Mouse (Mus musculus) leukemia stem cell, adult 10-12 weeks (primary cell): Measurements from ENCODE around the gene Olfr573-ps1. TPM values are rescaled to one million over a fixed set of nuclear protein-coding genes. Genes with fewer than 3 reads are reported as not detected.

Source experiments
- polyA plus RNA-seq: library from polyadenylated mRNA; stranded (reverse); fragments of >175 nt; gene quantifications from 2 replicates; pipeline ENCODE4 v1.2.3, GENCODE M21; 2012; ENCODE audit warnings: low replicate concordance

Olfr573-ps1 gene
- 0.21 TPM in 1 of 2 replicates, not detected in the other for polyA plus RNA-seq

DNA sequence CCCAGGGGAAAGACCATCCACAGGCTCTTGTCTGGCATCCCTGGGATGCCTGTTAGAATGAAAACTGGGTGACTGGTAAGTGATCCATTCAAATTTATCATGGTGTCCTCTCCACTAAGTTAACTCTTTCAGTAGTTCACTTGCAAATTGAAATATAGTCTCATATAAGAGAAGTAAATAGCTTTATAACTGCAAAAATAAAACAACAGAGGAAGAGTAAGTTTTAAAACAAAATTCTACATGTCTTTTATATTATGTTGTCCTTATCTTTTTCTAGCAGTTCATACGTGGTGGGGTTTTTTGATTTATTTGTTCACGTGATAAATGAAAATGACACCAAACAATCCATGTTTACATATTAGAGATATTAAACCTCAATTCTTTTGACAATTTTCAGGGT, at the start of gene Olfr573-ps1:
TSS of gene Olfr573-ps1 (minus strand) at position 101 of the 400 bp plus-strand sequence.

DNA sequence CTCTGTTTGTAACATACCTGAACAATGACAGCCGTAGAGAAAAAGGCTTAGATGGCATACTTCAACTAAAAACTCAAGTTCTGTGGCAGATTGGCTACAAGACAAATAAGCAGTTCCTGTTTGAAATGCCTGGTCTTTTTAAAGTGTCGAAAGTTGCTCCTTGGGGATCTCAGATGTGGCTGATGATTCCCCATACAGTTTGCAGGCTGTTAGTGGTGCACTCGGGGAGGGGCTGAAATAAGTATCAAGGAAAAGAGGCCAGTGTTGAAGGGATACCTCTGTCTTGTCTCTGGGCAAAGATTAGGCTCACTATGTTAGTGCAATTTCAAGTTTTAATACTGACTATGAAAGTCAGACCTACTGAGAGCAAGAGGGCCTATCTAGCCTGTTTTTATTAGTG, 46.8 kb upstream of the Olfr573-ps1 start, which contains the start of gene Olfr578:
TSS of gene Olfr578 (minus strand) at position 101 of the 400 bp plus-strand sequence.

DNA sequence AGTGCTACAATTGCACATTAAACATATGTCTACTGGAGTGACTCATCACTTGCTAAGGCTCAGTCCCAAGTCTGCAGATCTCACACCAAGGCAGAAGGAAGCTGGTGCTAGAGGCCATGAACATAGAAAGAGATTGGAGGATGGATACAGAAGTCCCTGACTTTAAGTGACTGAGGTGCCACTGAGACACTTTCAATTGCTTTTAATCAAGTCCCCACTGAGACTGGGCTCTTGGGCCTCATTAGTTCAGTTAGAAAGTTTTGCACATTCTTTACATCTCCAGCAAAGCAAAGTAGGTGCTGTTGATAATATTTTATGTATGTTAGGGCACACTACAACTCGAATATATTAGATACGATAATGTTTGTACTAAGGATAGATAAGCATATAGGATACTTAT, 33.5 kb upstream of the Olfr573-ps1 start, which contains the start of gene Olfr577:
TSS of gene Olfr577 (minus strand) at position 101 of the 400 bp plus-strand sequence.

DNA sequence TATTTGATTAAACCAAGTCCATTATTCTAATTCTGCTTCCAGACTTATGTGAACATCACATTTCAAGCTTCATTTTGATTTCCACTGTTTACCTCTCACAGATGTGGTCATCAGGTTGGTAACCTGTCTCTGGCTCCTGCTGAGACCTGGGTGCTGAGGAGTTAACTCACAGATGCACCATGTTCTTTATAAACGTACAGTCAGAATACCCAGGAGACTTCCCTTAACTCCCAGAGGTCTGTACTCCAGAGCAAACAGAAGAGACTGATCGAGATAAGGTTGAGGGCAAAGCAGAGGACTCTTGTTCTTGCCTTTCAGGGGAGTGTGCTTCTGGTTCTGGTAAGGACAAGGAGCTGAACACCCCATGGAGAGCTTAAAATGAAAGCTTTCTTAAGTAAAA, 20.0 kb upstream of the Olfr573-ps1 start, which contains the start of gene Olfr576:
TSS of gene Olfr576 (plus strand) at position 301 of the 400 bp plus-strand sequence.

DNA sequence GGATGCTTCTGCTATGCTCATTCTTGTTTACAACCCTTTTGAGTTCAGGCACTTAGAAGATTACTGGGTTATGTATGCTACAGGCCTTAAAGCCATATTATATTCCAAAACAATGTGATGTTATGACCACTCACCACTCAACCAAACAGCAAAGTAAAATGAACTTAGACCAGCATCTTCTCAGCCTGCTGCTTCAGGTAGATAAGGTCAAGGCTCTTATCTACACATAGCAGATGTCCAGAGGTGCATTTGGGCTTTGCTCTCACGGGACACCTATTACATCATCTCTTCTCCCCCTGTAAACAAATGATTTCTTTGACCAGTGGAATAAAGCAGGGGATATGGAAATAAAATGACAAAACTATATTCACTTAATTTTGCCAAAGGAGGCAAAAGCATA, 16.2 kb upstream of the Olfr573-ps1 start, which contains the start of gene Olfr575:
TSS of gene Olfr575 (minus strand) at position 183 of the 400 bp plus-strand sequence.

DNA sequence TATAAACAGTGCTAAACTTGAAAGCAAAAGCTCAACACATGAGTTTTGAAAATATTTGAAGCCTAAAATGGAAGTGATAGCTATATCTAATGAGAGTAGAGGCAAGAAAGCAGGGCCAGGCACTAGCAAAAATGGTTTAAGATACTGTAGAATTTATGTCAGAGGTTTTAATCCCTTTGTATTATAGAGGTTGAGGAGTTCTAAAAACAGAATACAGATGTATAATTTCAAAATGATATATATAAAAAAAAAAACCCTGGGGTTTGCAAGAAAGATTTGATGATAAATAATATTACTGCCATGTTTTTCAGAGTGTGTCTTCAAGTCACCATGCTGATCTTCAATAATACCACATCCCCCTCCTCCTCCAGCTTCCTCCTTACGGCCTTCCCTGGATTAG, 5.8 kb upstream of the Olfr573-ps1 start, which contains the start of gene Olfr574:
TSS of gene Olfr574 (plus strand) at position 301 of the 400 bp plus-strand sequence.

DNA sequence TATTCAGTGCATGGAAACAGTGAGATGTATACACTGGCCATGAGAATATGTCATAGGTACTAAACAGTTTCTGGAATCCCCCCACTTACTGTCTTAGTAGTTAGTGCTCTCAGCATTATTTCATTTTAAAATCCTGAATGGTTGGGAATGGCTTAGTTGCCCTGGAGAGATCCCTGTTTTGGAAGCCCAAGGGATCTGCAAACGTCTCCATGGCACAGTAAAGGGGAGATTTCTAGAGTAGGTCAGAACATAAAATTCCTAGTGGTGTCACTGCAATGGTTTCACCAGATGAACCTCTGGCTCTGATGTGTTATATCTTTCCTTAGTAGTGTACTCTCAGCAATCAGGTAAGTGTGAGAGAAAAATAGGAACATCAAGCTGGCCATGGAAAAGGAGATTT, 18.3 kb downstream of the Olfr573-ps1 start, which contains the start of gene Olfr572:
TSS of gene Olfr572 (plus strand) at position 301 of the 400 bp plus-strand sequence.

DNA sequence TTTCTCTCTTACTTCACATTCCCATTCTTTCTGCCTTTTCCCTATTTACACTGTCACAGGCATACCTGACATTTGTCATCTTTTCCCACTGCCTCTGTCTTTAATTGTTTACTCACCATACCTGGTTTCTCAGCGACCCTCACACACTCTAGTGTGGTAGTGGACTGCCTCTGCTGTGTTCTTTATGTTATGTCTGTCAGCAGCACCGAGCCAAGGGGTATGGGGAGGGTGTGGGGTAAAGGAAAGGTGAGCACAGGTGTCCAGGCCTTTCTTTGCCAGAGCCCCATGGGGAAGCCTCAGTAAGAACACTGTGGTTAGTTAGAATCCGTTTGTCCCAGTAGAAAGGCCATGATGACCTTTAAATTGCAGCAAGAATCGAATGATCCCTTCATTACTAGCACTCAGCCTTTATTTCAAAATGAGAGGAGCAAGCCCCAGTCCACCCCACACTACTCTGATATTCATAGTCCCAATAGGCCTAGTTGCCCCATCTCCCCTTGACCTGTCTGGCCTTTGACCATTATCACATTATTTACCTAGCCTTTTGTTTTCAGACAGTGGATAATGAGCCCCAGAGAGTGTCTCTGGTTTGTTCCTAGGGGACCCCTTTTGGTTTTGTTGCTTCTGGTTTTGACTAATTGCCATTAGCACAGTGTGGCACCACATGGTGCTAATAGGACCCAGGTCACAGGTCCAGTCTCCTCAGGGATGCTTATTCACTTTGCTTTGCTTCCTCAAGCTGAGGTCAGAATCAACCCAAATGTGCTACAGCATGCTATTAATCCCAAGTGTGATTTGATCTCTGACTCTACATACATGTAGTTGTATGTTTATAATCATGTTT, 25.1 kb downstream of the Olfr573-ps1 start, which contains the start of gene Olfr571:
TSS of gene Olfr571 (minus strand) at position 505 of the 844 bp plus-strand sequence.

Other genes starting within 250 kb of the Olfr573-ps1 start
- not detected in 2 replicates for gene Olfr557, start 246.7 kb downstream of the Olfr573-ps1 start, polyA plus RNA-seq
- gene Olfr558, start 240.4 kb downstream of the Olfr573-ps1 start, polyA plus RNA-seq: not detected in 2 replicates
- gene Olfr33, start 223.5 kb downstream of the Olfr573-ps1 start, polyA plus RNA-seq: not detected in 2 replicates
- not detected in 2 replicates for gene Olfr559, start 215.1 kb downstream of the Olfr573-ps1 start, polyA plus RNA-seq
- not detected in 2 replicates for gene Olfr560, start 183.2 kb downstream of the Olfr573-ps1 start, polyA plus RNA-seq
- gene Olfr78, start 183.1 kb downstream of the Olfr573-ps1 start, polyA plus RNA-seq: not detected in 2 replicates
- not detected in 2 replicates for gene Olfr561, start 171.4 kb downstream of the Olfr573-ps1 start, polyA plus RNA-seq
- not detected in 2 replicates for gene Olfr564, start 139.1 kb downstream of the Olfr573-ps1 start, polyA plus RNA-seq
- not detected in 2 replicates for gene Olfr566, start 83.8 kb downstream of the Olfr573-ps1 start, polyA plus RNA-seq
- gene Olfr568, start 65.5 kb downstream of the Olfr573-ps1 start, polyA plus RNA-seq: not detected in 2 replicates
- not detected in 2 replicates for gene Olfr569, start 51.7 kb downstream of the Olfr573-ps1 start, polyA plus RNA-seq
- not detected in 2 replicates for gene Olfr570, start 48.0 kb downstream of the Olfr573-ps1 start, polyA plus RNA-seq
- not detected in 2 replicates for gene Olfr571, start 25.0 kb downstream of the Olfr573-ps1 start, polyA plus RNA-seq
- not detected in 2 replicates for gene Olfr572, start 18.2 kb downstream of the Olfr573-ps1 start, polyA plus RNA-seq
- gene Olfr574, start 5.9 kb upstream of the Olfr573-ps1 start, polyA plus RNA-seq: not detected in 2 replicates
- not detected in 2 replicates for gene Olfr575, start 16.2 kb upstream of the Olfr573-ps1 start, polyA plus RNA-seq
- not detected in 2 replicates for gene Olfr576, start 20.1 kb upstream of the Olfr573-ps1 start, polyA plus RNA-seq
- not detected in 2 replicates for gene Olfr577, start 33.4 kb upstream of the Olfr573-ps1 start, polyA plus RNA-seq
- gene Olfr578, start 46.7 kb upstream of the Olfr573-ps1 start, polyA plus RNA-seq: not detected in 2 replicates
- gene Olfr582, start 95.4 kb upstream of the Olfr573-ps1 start, polyA plus RNA-seq: not detected in 2 replicates
- not detected in 2 replicates for gene Olfr583, start 108.7 kb upstream of the Olfr573-ps1 start, polyA plus RNA-seq
- gene Olfr584, start 139.3 kb upstream of the Olfr573-ps1 start, polyA plus RNA-seq: not detected in 2 replicates
- not detected in 2 replicates for gene Olfr585, start 155.1 kb upstream of the Olfr573-ps1 start, polyA plus RNA-seq
- gene Olfr586, start 183.1 kb upstream of the Olfr573-ps1 start, polyA plus RNA-seq: not detected in 2 replicates
- gene Olfr588-ps1, start 198.3 kb upstream of the Olfr573-ps1 start, polyA plus RNA-seq: not detected in 2 replicates
- not detected in 2 replicates for gene Olfr589, start 213.8 kb upstream of the Olfr573-ps1 start, polyA plus RNA-seq
- gene Olfr591, start 235.8 kb upstream of the Olfr573-ps1 start, polyA plus RNA-seq: not detected in 2 replicates
- gene Olfr592, start 242.2 kb upstream of the Olfr573-ps1 start, polyA plus RNA-seq: not detected in 2 replicates